ENCODE assay signal across 8 mouse cellular contexts in genomic region chr14:45690520-45691246, GRCm38 (mm10). TPM values are rescaled to one million over a fixed set of nuclear protein-coding genes. Genes with fewer than 3 reads are reported as not detected.
A peak's percentile ranks its signal among the peaks of the same experiment; 100 is the strongest.
DNase-seq lines count a peak whose midpoint lies in the region; ATAC-seq lines count a peak whose summit lies in the region.

No protein-coding gene starts in this region.

- peak overlapping the region; percentile 59 for H3K4me2 ChIP-seq in hindbrain, embryonic 15.5 days

- peak; percentile 28 for DNase-seq in T-cell, adult 2 months (ENCODE audit: low spot score)
- DNase-seq in cerebellum, postnatal 14 days: peak; percentile 68 to 71
- peak; percentile 55 to 69 for DNase-seq in frontal cortex, postnatal 36 days (ENCODE audit: low spot score in 2 of 2)
- peak; percentile 48 to 58 for DNase-seq in layer of hippocampus, postnatal 36 days
- DNase-seq in lung, postnatal 36 days: peak; percentile 54
- DNase-seq in retina, postnatal 7 days (ENCODE audit: low read depth, low spot score): peak; percentile 36
- peak; percentile 34 for DNase-seq in urinary bladder, postnatal 25 days (ENCODE audit: low spot score)

- peak overlapping the region; percentile 76 for H3K27ac ChIP-seq in hindbrain, embryonic 15.5 days (replicated peaks)

- 2% methylated on average over 16 of the region's 16 CpGs for WGBS in hindbrain, embryonic 15.5 days

- no peaks in the 10 kb centered on the region for H3K9me3 ChIP-seq in hindbrain, embryonic 15.5 days

- H3K36me3 ChIP-seq in hindbrain, embryonic 15.5 days: no peaks in the 10 kb centered on the region

- H3K4me3 ChIP-seq in hindbrain, embryonic 15.5 days: peak overlapping the region; percentile 45

- H3K4me1 ChIP-seq in hindbrain, embryonic 15.5 days (replicated peaks): peaks cover 4% of the 10 kb centered on the region

- no peaks in the 10 kb centered on the region for H3K27me3 ChIP-seq in hindbrain, embryonic 15.5 days

- peak; percentile 96 for ATAC-seq in hindbrain, embryonic 15.5 days (ENCODE audit: low FRiP score, low read depth)

- H3K9ac ChIP-seq in hindbrain, embryonic 15.5 days: peak overlapping the region; percentile 55

RNA-seq across cellular contexts. Expression of gene Ddhd1, which starts 32.7 kb away (rescaled TPM):
- polyA plus RNA-seq in hindbrain, embryonic 15.5 days (2015; fragmentation: Nextera tagmentation; extraction: Ambion mirVana): 19.8 and 21.2 TPM in 2 replicates
- total RNA-seq in layer of hippocampus, postnatal 36 days (2021): 10 to 100 TPM; 78.1 to 87.0 TPM

Comparison
In these comparisons a context has a peak if more than half of its experiments do, and no peak if none do; other contexts are left out.
1. Peak in every context shown above with its lines: DNase-seq, ATAC-seq, H3K4me3 ChIP-seq and H3K27ac ChIP-seq.